Mouse (Mus musculus): ENCODE results near the gene Ccdc57. TPM values are rescaled to one million over a fixed set of nuclear protein-coding genes. Genes with fewer than 3 reads are reported as not detected.
"Not testable (repeated sequence)": the region's sequence is repeated elsewhere in the genome, so short reads cannot be mapped to it uniquely, and the experiment has no call there.

The Ccdc57 gene
- polyA plus RNA-seq, 2 experiments, result 3.8 to 7.1 TPM

DNA sequence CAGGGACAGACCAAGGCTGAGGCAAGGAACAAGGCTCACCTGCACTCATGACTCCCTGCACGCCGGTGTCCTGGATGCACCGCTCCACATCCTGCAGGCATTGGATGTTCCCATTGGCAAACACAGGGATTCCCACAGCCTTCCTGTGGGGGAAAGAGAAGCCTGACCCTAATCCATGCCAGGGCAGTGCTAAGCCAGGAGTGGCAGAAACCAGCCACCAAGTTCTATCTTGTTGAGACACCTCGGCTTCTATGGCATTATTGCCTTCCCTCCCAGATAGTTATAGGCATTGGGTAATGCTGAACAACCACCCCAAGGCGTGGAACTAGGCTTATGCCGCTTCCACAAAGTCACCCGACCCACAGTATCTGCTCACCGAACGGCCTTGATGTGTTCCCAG lies 140.0 kb downstream of the Ccdc57 start:
- no peak overlapping the region for H3K4me2 ChIP-seq (replicated peaks; ENCODE audit: low read depth, low read length, severe bottlenecking)
- H3K9ac ChIP-seq (ENCODE audit: low read depth, low read length, severe bottlenecking), result no peak overlapping the region
- DNase-seq (ENCODE audit: low spot score) (no peak), ATAC-seq (ENCODE audit: low FRiP score, low read depth) (no peak)
- no peak overlapping the region for H3K27ac ChIP-seq (replicated peaks; ENCODE audit: low read depth, low read length)
- H3K4me1 ChIP-seq (ENCODE audit: control insufficient read depth, insufficient read depth, low read length), result peaks cover 9% of the 10 kb centered on the region
- TF ChIP-seq POLR2A (IDR thresholded peaks at IDR 0.05; ENCODE audit: borderline replicate concordance, extremely low read depth, insufficient read depth, insufficient read length), result no peak
- 93% methylated on average over 9 of the region's 9 CpGs for WGBS
- no peaks in the 10 kb centered on the region for H3K27me3 ChIP-seq (ENCODE audit: control insufficient read depth, insufficient read depth, low read length)
- H3K9me3 ChIP-seq (ENCODE audit: control insufficient read depth, low read length), result no peaks in the 10 kb centered on the region
- peaks cover 64% of the 10 kb centered on the region for H3K36me3 ChIP-seq (ENCODE audit: control insufficient read depth, insufficient read depth, low read length)
- H3K4me3 ChIP-seq (replicated peaks; ENCODE audit: low read length), result no peak overlapping the region

DNA sequence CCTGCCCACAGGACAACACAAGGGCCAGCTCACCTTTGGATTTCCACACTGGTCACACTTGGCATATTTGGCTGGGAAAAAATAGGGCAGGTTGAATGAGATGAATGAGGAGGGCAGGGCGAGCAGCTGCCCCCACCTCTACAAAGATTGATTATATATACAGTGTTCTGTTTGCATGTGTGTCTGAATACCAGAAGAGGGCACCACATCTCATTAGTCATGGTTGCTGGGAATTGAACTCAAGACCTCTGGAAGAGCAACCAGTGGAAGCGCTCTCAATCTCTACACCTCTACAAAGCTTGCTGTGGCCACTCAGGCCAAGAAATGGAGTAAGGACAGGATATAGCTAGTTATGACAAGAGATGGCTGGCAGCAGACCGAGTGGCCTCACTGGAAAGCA lies 142.9 kb downstream of the Ccdc57 start:
- no peak for DNase-seq (ENCODE audit: low spot score)
- H3K27ac ChIP-seq (replicated peaks; ENCODE audit: low read depth, low read length), result no peak overlapping the region
- H3K36me3 ChIP-seq (ENCODE audit: control insufficient read depth, insufficient read depth, low read length), result peaks cover 84% of the 10 kb centered on the region
- H3K4me2 ChIP-seq (replicated peaks; ENCODE audit: low read depth, low read length, severe bottlenecking), result no peak overlapping the region
- H3K4me3 ChIP-seq (replicated peaks; ENCODE audit: low read length), result no peak overlapping the region
- H3K4me1 ChIP-seq (ENCODE audit: control insufficient read depth, insufficient read depth, low read length), result peaks cover 6% of the 10 kb centered on the region; the same call in 1 of the 2 replicates
- WGBS, result 83% methylated on average over 3 of the region's 3 CpGs
- TF ChIP-seq POLR2A (IDR thresholded peaks at IDR 0.05; ENCODE audit: borderline replicate concordance, extremely low read depth, insufficient read depth, insufficient read length), result no peak
- no peak for ATAC-seq (ENCODE audit: low FRiP score, low read depth)
- H3K9me3 ChIP-seq (ENCODE audit: control insufficient read depth, low read length), result no peaks in the 10 kb centered on the region
- H3K27me3 ChIP-seq (ENCODE audit: control insufficient read depth, insufficient read depth, low read length), result no peaks in the 10 kb centered on the region
- H3K9ac ChIP-seq (ENCODE audit: low read depth, low read length, severe bottlenecking), result no peak overlapping the region

DNA sequence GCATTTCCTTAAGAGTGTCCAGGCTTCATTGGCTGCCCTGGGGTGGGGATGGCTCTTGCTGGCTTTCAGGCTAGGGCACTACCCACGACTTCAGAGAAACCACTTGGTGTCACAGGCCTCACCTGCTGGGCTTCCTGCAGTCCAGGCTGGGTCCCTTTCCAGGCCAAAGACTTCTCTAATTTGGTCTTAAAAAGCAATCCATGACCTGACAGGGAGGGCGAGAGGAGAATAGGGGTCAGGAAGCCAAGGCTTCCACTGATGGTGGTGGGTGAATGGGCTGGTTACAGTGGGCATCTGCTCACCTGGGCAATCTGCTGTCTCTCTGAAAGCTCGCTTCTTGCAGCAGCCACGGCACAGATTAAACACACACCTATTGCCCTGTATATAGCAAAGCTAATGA lies 143.3 kb downstream of the Ccdc57 start:
- TF ChIP-seq POLR2A (IDR thresholded peaks at IDR 0.05; ENCODE audit: borderline replicate concordance, extremely low read depth, insufficient read depth, insufficient read length), result no peak
- 84% methylated on average over 4 of the region's 4 CpGs for WGBS
- Histone ChIP-seq H3K9me3 (ENCODE audit: control insufficient read depth, low read length) (no peaks in the 10 kb centered on the region), H3K9ac (ENCODE audit: low read depth, low read length, severe bottlenecking) (no peak overlapping the region), H3K4me2 (replicated peaks; ENCODE audit: low read depth, low read length, severe bottlenecking) (no peak overlapping the region), H3K27ac (replicated peaks; ENCODE audit: low read depth, low read length) (no peak overlapping the region), H3K27me3 (ENCODE audit: control insufficient read depth, insufficient read depth, low read length) (no peaks in the 10 kb centered on the region), H3K4me3 (replicated peaks; ENCODE audit: low read length) (no peak overlapping the region), H3K36me3 (ENCODE audit: control insufficient read depth, insufficient read depth, low read length) (peaks cover 80% of the 10 kb centered on the region), H3K4me1 (ENCODE audit: control insufficient read depth, insufficient read depth, low read length) (peaks cover 7% of the 10 kb centered on the region; the same call in 1 of the 2 replicates)
- no peak for DNase-seq (ENCODE audit: low spot score)
- no peak for ATAC-seq (ENCODE audit: low FRiP score, low read depth)

DNA sequence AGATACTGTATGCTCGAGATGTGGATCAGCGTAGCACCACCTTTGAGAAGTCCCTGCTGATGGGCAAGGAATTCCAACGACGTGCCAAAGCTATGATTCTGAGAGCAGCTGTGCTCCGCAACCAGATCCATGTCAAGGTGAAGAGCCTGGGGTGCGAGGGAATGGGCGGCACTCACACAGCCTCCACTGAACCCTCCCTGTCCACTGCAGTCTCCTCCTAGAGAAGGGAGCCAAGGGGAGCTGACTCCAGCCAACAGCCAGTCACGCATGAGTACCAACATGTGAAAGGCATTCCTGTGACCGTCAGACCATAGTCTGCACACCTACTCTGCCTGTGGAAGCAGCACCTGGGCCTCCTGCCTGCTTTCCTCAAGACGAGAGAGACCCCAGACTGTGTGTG lies 144.2 kb downstream of the Ccdc57 start:
- H3K9ac ChIP-seq (ENCODE audit: low read depth, low read length, severe bottlenecking); H3K9me3 ChIP-seq (ENCODE audit: control insufficient read depth, low read length); ATAC-seq (ENCODE audit: low FRiP score, low read depth); H3K4me1 ChIP-seq (ENCODE audit: control insufficient read depth, insufficient read depth, low read length); H3K4me3 ChIP-seq (replicated peaks; ENCODE audit: low read length); H3K27ac ChIP-seq (replicated peaks; ENCODE audit: low read depth, low read length); DNase-seq (ENCODE audit: low spot score); H3K27me3 ChIP-seq (ENCODE audit: control insufficient read depth, insufficient read depth, low read length); H3K4me2 ChIP-seq (replicated peaks; ENCODE audit: low read depth, low read length, severe bottlenecking): not testable (repeated sequence)
- 88% methylated on average over 9 of the region's 10 CpGs for WGBS
- peaks cover 73% of the 10 kb centered on the region for H3K36me3 ChIP-seq (ENCODE audit: control insufficient read depth, insufficient read depth, low read length)

DNA sequence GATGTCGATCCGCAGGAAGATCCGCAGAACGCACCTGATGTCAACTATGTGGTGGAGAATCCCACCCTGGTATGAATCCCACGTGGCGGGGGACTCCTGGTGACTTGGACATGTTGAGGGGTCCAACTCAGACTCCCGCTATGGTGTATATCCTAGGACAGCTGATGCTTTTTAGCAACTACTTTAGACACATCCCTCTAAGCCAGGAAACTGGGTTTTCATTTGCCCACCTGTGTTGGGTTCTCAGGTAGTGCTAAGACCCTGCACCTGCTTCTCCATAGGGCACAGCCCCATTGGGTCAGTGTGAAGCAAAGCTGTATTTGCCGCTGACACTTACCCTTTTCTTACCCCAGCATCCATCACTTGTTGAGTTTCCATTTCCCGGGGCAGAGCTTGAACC lies 147.5 kb downstream of the Ccdc57 start:
- peaks cover 14% of the 10 kb centered on the region for H3K4me1 ChIP-seq (ENCODE audit: control insufficient read depth, insufficient read depth, low read length)
- no peaks in the 10 kb centered on the region for H3K27me3 ChIP-seq (ENCODE audit: control insufficient read depth, insufficient read depth, low read length)
- ATAC-seq (ENCODE audit: low FRiP score, low read depth) (no peak), DNase-seq (ENCODE audit: low spot score) (no peak)
- H3K27ac ChIP-seq (replicated peaks; ENCODE audit: low read depth, low read length), result no peak overlapping the region
- 38% methylated on average over 9 of the region's 9 CpGs for WGBS
- peaks cover 56% of the 10 kb centered on the region for H3K36me3 ChIP-seq (ENCODE audit: control insufficient read depth, insufficient read depth, low read length)
- H3K9me3 ChIP-seq (ENCODE audit: control insufficient read depth, low read length), result no peaks in the 10 kb centered on the region
- H3K4me3 ChIP-seq (replicated peaks; ENCODE audit: low read length), result peak overlapping the region; percentile 89
- H3K4me2 ChIP-seq (replicated peaks; ENCODE audit: low read depth, low read length, severe bottlenecking), result peak overlapping the region; percentile 93
- TF ChIP-seq POLR2A (IDR thresholded peaks at IDR 0.05; ENCODE audit: borderline replicate concordance, extremely low read depth, insufficient read depth, insufficient read length), result no peak
- peak overlapping the region; percentile 90 for H3K9ac ChIP-seq (ENCODE audit: low read depth, low read length, severe bottlenecking)
